In the genomic region with DNA sequence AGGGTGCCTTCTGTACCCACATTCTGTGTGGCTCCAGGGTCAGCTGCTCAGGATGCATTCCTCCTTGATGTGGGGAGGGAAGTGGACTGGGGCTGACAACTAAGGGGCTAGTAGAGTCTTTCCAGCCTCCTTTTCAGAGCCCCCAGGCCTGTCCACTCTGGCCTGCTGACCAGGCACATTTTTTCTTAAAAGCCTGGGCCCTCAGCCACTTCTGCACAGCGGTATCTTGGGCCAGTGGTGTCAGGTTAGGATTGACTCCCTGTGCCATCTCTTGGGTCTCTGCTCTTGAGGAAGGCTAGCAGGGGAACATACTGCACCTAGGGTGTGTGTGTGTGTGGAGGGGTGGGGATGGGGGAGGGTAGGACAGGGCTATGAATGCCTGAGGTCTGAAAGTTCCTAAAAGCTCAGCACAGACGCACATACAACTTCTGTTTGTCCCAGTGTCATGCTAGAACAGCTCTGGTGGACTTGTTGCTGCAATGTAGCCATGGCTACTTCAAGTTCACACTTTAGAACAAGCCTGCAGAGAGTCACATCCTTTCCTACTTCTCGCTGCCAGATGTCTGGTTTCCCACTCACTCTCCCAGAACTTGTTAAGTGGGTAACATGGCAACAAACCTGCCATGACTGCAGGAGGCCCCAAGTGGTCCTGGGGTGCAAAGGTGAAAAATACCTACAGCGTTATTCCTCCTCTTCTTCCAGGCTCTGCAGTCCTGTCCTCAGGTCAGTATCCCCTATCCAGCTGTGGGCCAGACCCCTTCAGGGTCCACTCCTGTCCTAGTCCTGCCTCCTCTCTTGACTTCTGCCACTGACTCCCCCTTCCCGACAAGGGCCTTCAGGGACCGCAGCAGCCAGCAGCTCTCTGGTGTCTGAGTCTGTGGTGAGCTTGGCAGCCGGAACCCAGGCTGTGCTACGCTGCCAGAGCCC, we compare ENCODE assay signal across 8 mouse cellular contexts. TPM values are rescaled to one million over a fixed set of nuclear protein-coding genes. Genes with fewer than 3 reads are reported as not detected.
DNase-seq lines count a peak whose midpoint lies in the region; ATAC-seq lines count a peak whose summit lies in the region.

No protein-coding gene starts in this region.

- no peaks in the 10 kb centered on the region for H3K9me3 ChIP-seq in lung, embryonic 16.5 days (ENCODE audit: control insufficient read depth, low read length)
- no peaks in the 10 kb centered on the region for H3K9me3 ChIP-seq in hindbrain, embryonic 11.5 days (ENCODE audit: control insufficient read depth, low read length)

- H3K27ac ChIP-seq in lung, embryonic 16.5 days (ENCODE audit: low read length), result peak overlapping the region; percentile 99
- peak overlapping the region; percentile 36; the same call in 1 of the 2 replicates for H3K27ac ChIP-seq in hindbrain, embryonic 11.5 days (ENCODE audit: low read depth, low read length)

- no peak for ATAC-seq in CD4-positive, CD25-positive, alpha-beta regulatory T cell, adult 4 months
- peak; percentile 4; the same call in 1 of the 2 replicates for ATAC-seq in lung, embryonic 16.5 days (ENCODE audit: low read depth)
- peak; percentile 26; the same call in 1 of the 2 replicates for ATAC-seq in hindbrain, embryonic 11.5 days (ENCODE audit: low FRiP score)

- peaks cover 8% of the 10 kb centered on the region for H3K27me3 ChIP-seq in lung, embryonic 16.5 days (ENCODE audit: control insufficient read depth, insufficient read depth, low read depth, low read length)
- 0 out of 2 replicates have a peak, but pooled peaks cover 3% of the 10 kb centered on the region for H3K27me3 ChIP-seq in hindbrain, embryonic 11.5 days (ENCODE audit: control insufficient read depth, insufficient read depth, low read length)

- H3K9ac ChIP-seq in lung, embryonic 16.5 days (ENCODE audit: low read length), result peak overlapping the region; percentile 78
- H3K9ac ChIP-seq in hindbrain, embryonic 11.5 days (ENCODE audit: low read depth, low read length), result peak overlapping the region; percentile 53

- H3K4me2 ChIP-seq in lung, embryonic 16.5 days (ENCODE audit: low read depth, low read length), result peak overlapping the region; percentile 92
- H3K4me2 ChIP-seq in hindbrain, embryonic 11.5 days (replicated peaks; ENCODE audit: low read depth, low read length), result peak overlapping the region; percentile 62

- H3K4me1 ChIP-seq in lung, embryonic 16.5 days (replicated peaks; ENCODE audit: control insufficient read depth, insufficient read depth, low read length), result peaks cover 37% of the 10 kb centered on the region
- H3K4me1 ChIP-seq in hindbrain, embryonic 11.5 days (replicated peaks; ENCODE audit: control insufficient read depth, insufficient read depth, low read length), result peaks cover 14% of the 10 kb centered on the region

- peak; percentile 20 for DNase-seq in CD4-positive, CD25-positive, alpha-beta regulatory T cell, adult 2 months (ENCODE audit: low read depth, low spot score)
- DNase-seq in lung, postnatal 14 days, result no peak
- peak; percentile 18 for DNase-seq in hindbrain, embryonic 11.5 days (ENCODE audit: low spot score)
- DNase-seq in mesoderm, embryonic 11.5 days (ENCODE audit: low read depth, low spot score), result peak; percentile 7
- no peak for DNase-seq in T-cell, adult 2 months (ENCODE audit: low spot score)
- no peak for DNase-seq in layer of hippocampus, adult 18-20 months (ENCODE audit: low spot score in 2 of 2)

- peak overlapping the region; percentile 67 for H3K4me3 ChIP-seq in lung, embryonic 16.5 days (ENCODE audit: low read length)
- H3K4me3 ChIP-seq in hindbrain, embryonic 11.5 days (ENCODE audit: low read depth, low read length), result peak overlapping the region; percentile 21

- WGBS in lung, embryonic 16.5 days, result 8% methylated on average over 8 of the region's 8 CpGs
- WGBS in hindbrain, embryonic 11.5 days, result 8% methylated on average over 8 of the region's 8 CpGs

- H3K36me3 ChIP-seq in lung, embryonic 16.5 days (ENCODE audit: control insufficient read depth, insufficient read depth, low read length), result peaks cover 13% of the 10 kb centered on the region
- no peaks in the 10 kb centered on the region for H3K36me3 ChIP-seq in hindbrain, embryonic 11.5 days (ENCODE audit: control insufficient read depth, insufficient read depth, low read length)

RNA-seq across cellular contexts. Expression of a gene that starts 0.9 kb away (rescaled TPM):
- 1 to 10 TPM; 2.1 to 2.3 TPM for polyA plus RNA-seq in CD4-positive, CD25-positive, alpha-beta regulatory T cell, adult 4 months (2017; shearing (Covaris generic))
- polyA plus RNA-seq in lung, embryonic 16.5 days (2015; fragmentation: Nextera tagmentation; extraction: Ambion mirVana), result 246 and 255 TPM in 2 replicates
- 31.1 and 36.8 TPM in 2 replicates for polyA plus RNA-seq in hindbrain, embryonic 11.5 days (2014; fragmentation: Nextera tagmentation; extraction: Ambion mirVana)
- 1 to 10 TPM; 5.6 to 6.9 TPM for total RNA-seq in layer of hippocampus, adult 18-20 months (2021)

RNA-seq across cellular contexts. Expression of a gene that starts 6.9 kb away (rescaled TPM):
- 1 to 10 TPM; 2.2 to 4.7 TPM for polyA plus RNA-seq in CD4-positive, CD25-positive, alpha-beta regulatory T cell, adult 4 months (2017; shearing (Covaris generic))
- 4.5 and 6.0 TPM in 2 replicates for polyA plus RNA-seq in lung, embryonic 16.5 days (2015; fragmentation: Nextera tagmentation; extraction: Ambion mirVana)
- 7.5 and 8.8 TPM in 2 replicates for polyA plus RNA-seq in hindbrain, embryonic 11.5 days (2014; fragmentation: Nextera tagmentation; extraction: Ambion mirVana)
- total RNA-seq in layer of hippocampus, adult 18-20 months (2021), result 10 to 100 TPM; 85.4 to 86.9 TPM

RNA-seq across cellular contexts. Expression of a gene that starts 9.3 kb away (rescaled TPM):
- polyA plus RNA-seq in CD4-positive, CD25-positive, alpha-beta regulatory T cell, adult 4 months (2017; shearing (Covaris generic)), result 100 to 1,000 TPM; 167 to 217 TPM
- polyA plus RNA-seq in lung, embryonic 16.5 days (2015; fragmentation: Nextera tagmentation; extraction: Ambion mirVana), result 141 and 146 TPM in 2 replicates
- 112 and 123 TPM in 2 replicates for polyA plus RNA-seq in hindbrain, embryonic 11.5 days (2014; fragmentation: Nextera tagmentation; extraction: Ambion mirVana)
- 100 to 1,000 TPM in 1 of 2 experiments, 10 to 100 TPM in 1; 97.4 to 106 TPM for total RNA-seq in layer of hippocampus, adult 18-20 months (2021)

RNA-seq across cellular contexts. Expression of a gene that starts 22.8 kb away (rescaled TPM):
- under 1 TPM; 0.62 to 0.66 TPM for polyA plus RNA-seq in CD4-positive, CD25-positive, alpha-beta regulatory T cell, adult 4 months (2017; shearing (Covaris generic))
- polyA plus RNA-seq in lung, embryonic 16.5 days (2015; fragmentation: Nextera tagmentation; extraction: Ambion mirVana), result 0.24 and 0.30 TPM in 2 replicates
- 0.46 TPM in 2 replicates for polyA plus RNA-seq in hindbrain, embryonic 11.5 days (2014; fragmentation: Nextera tagmentation; extraction: Ambion mirVana)
- total RNA-seq in layer of hippocampus, adult 18-20 months (2021), result under 1 TPM; 0.30 to 0.35 TPM

RNA-seq across cellular contexts. Expression of a gene that starts 28.1 kb away (rescaled TPM):
- 100 to 1,000 TPM in 1 of 2 experiments, 10 to 100 TPM in 1; 99.1 to 124 TPM for polyA plus RNA-seq in CD4-positive, CD25-positive, alpha-beta regulatory T cell, adult 4 months (2017; shearing (Covaris generic))
- 179 and 185 TPM in 2 replicates for polyA plus RNA-seq in lung, embryonic 16.5 days (2015; fragmentation: Nextera tagmentation; extraction: Ambion mirVana)
- 163 and 170 TPM in 2 replicates for polyA plus RNA-seq in hindbrain, embryonic 11.5 days (2014; fragmentation: Nextera tagmentation; extraction: Ambion mirVana)
- 10 to 100 TPM; 70.4 to 79.3 TPM for total RNA-seq in layer of hippocampus, adult 18-20 months (2021)

Comparison
In these comparisons a context has a peak if more than half of its experiments do, and no peak if none do; other contexts are left out.
1. DNase-seq: peak in CD4-positive, CD25-positive, alpha-beta regulatory T cell, adult 2 months (single experiment), hindbrain, embryonic 11.5 days (single experiment) and mesoderm, embryonic 11.5 days (single experiment); none in lung, postnatal 14 days (single experiment), T-cell, adult 2 months (single experiment) and layer of hippocampus, adult 18-20 months (0 of 2).